Mouse (Mus musculus) spleen, adult 2 months (tissue): ENCODE results near the gene Klhdc9. TPM values are rescaled to one million over a fixed set of nuclear protein-coding genes. Genes with fewer than 3 reads are reported as not detected.

Experiments used
- DNase-seq, 2 experiments: peaks; one replicate each; pipeline versions ENCODE4 v3.0.0 to v3.0.0-alpha.2; 2012 to 2021; ENCODE audit warnings: low spot score in 2 of 2, low read depth in 1 of 2
- H3K27ac ChIP-seq: fragments of 200-500 bp; 2 replicates; pipeline ENCODE4 v1.5.1; 2012; ENCODE audit warnings: low read length, inconsistent platforms; ENCODE audit not compliant: insufficient read depth
- H3K27me3 ChIP-seq: fragments of 200-500 bp; 2 replicates; pipeline ENCODE4 v1.6.1; 2012; ENCODE audit warnings: mild to moderate bottlenecking, moderate library complexity, low read length, inconsistent platforms; ENCODE audit not compliant: control insufficient read depth, insufficient read depth
- H3K36me3 ChIP-seq: fragments of 200-500 bp; 2 replicates; pipeline ENCODE4 v1.6.1; 2012; ENCODE audit warnings: mild to moderate bottlenecking, low read length, inconsistent platforms; ENCODE audit not compliant: control insufficient read depth, insufficient read depth
- H3K4me1 ChIP-seq: fragments of 200-500 bp; 2 replicates; pipeline ENCODE4 v1.6.1; 2011; ENCODE audit warnings: inconsistent platforms; ENCODE audit not compliant: control insufficient read depth, insufficient read depth, insufficient read length
- H3K4me3 ChIP-seq: fragments of 200-500 bp; 2 replicates; pipeline ENCODE4 v1.5.1; 2011; ENCODE audit warnings: mild to moderate bottlenecking, inconsistent platforms; ENCODE audit not compliant: insufficient read depth, insufficient read length; ENCODE audit errors: extremely low read depth
- CTCF ChIP-seq: fragments of 200-500 bp; IDR thresholded peaks from 2 replicates; pipeline ENCODE4 v1.5.1; 2011; ENCODE audit warnings: mild to moderate bottlenecking, inconsistent platforms; ENCODE audit not compliant: insufficient read depth, insufficient read length, insufficient replicate concordance; ENCODE audit errors: extremely low read depth
- POLR2A ChIP-seq: fragments of 200-500 bp; IDR thresholded peaks from 2 replicates; pipeline ENCODE4 v1.6.1; 2011; ENCODE audit warnings: low read depth, low read length, inconsistent platforms
- WGBS: fragments of 180-500 bp; shearing (Covaris S2); methylation state at CpG from one replicate; pipeline ENCODE4 v1.1.7; 2018; 5-methylcytosine and 5-hydroxymethylcytosine counted together
- polyA plus RNA-seq: library from polyadenylated mRNA; depleted of rRNA; stranded (reverse); fragments of >200 nt; gene quantifications from 2 replicates; pipeline ENCODE4 v1.2.3, GENCODE M21; 2012

Gene Klhdc9
- polyA plus RNA-seq, 1 experiment: 0.20 TPM

- 51% methylated on average over 6 of the region's 6 CpGs for WGBS
- TF ChIP-seq CTCF: peak; percentile 41; the same call in 1 of the 2 replicates
- no peak for TF ChIP-seq POLR2A
Measured at GRCm38 (mm10) chr1:171387099-171387498, 26.5 kb upstream of the Klhdc9 start.

GRCm38 (mm10) chr1:171385171-171385570 is 24.6 kb upstream of the Klhdc9 start:
- peaks cover 13% of the 10 kb centered on the region; the same call in 1 of the 2 replicates for H3K4me1 ChIP-seq

More at GRCm38 (mm10) chr1:171387099-171387498, 26.5 kb upstream of the Klhdc9 start:
- peaks cover 17% of the 10 kb centered on the region; the same call in 1 of the 2 replicates for H3K4me1 ChIP-seq
- H3K27ac ChIP-seq: peak overlapping the region; percentile 99; the same call in 1 of the 2 replicates
- H3K4me3 ChIP-seq: no peak overlapping the region
- DNase-seq: peak in 1 of 2 experiments; percentile 49
- no peaks in the 10 kb centered on the region for H3K27me3 ChIP-seq
- 0 out of 2 replicates have a peak, but pooled peaks cover 1% of the 10 kb centered on the region for H3K36me3 ChIP-seq

GRCm38 (mm10) chr1:171384361-171384760 is 23.8 kb upstream of the Klhdc9 start:
- WGBS: 83% methylated on average over 9 of the region's 9 CpGs

More at GRCm38 (mm10) chr1:171385171-171385570, 24.6 kb upstream of the Klhdc9 start:
- Histone ChIP-seq H3K36me3 (no peaks in the 10 kb centered on the region), H3K27me3 (no peaks in the 10 kb centered on the region), H3K27ac (no peak overlapping the region), H3K4me3 (no peak overlapping the region)
- no peak for TF ChIP-seq CTCF
- no peak for TF ChIP-seq POLR2A
- DNase-seq: no peak
- WGBS: 62% methylated on average over 9 of the region's 9 CpGs

GRCm38 (mm10) chr1:171382096-171382620 is 21.6 kb upstream of the Klhdc9 start:
- no peaks in the 10 kb centered on the region for H3K27me3 ChIP-seq
- DNase-seq: no peak
- H3K36me3 ChIP-seq: no peaks in the 10 kb centered on the region
- 0 out of 2 replicates have a peak overlapping the region, but pooled peaks have one; percentile 26 for H3K27ac ChIP-seq
- 67% methylated on average over 11 of the region's 11 CpGs for WGBS
- no peak overlapping the region for H3K4me3 ChIP-seq
- TF ChIP-seq CTCF: no peak
- TF ChIP-seq POLR2A: no peak
- H3K4me1 ChIP-seq: peaks cover 10% of the 10 kb centered on the region; the same call in 1 of the 2 replicates

More at GRCm38 (mm10) chr1:171384361-171384760, 23.8 kb upstream of the Klhdc9 start:
- Histone ChIP-seq H3K36me3 (no peaks in the 10 kb centered on the region), H3K27me3 (no peaks in the 10 kb centered on the region), H3K4me3 (no peak overlapping the region), H3K27ac (no peak overlapping the region), H3K4me1 (peaks cover 14% of the 10 kb centered on the region; the same call in 1 of the 2 replicates)
- TF ChIP-seq CTCF: no peak
- TF ChIP-seq POLR2A: no peak
- no peak for DNase-seq

GRCm38 (mm10) chr1:171379935-171380599 is 19.5 kb upstream of the Klhdc9 start:
- H3K27ac ChIP-seq: no peak overlapping the region
- 18% methylated on average over 31 of the region's 31 CpGs for WGBS
- DNase-seq: peak; percentile 63 to 81

GRCm38 (mm10) chr1:171378298-171378697 is 17.7 kb upstream of the Klhdc9 start:
- no peak for TF ChIP-seq CTCF
- no peak for TF ChIP-seq POLR2A
- Histone ChIP-seq H3K27ac (no peak overlapping the region), H3K4me1 (peaks cover 10% of the 10 kb centered on the region; the same call in 1 of the 2 replicates), H3K4me3 (no peak overlapping the region), H3K27me3 (no peaks in the 10 kb centered on the region), H3K36me3 (no peaks in the 10 kb centered on the region)
- no peak for DNase-seq
- 94% methylated on average over 6 of the region's 6 CpGs for whole genome bisulfite sequencing

More at GRCm38 (mm10) chr1:171379935-171380599, 19.5 kb upstream of the Klhdc9 start:
- no peaks in the 10 kb centered on the region for H3K36me3 ChIP-seq
- H3K4me3 ChIP-seq: peak overlapping the region; percentile 16; the same call in 1 of the 2 replicates
- TF ChIP-seq POLR2A: no peak
- TF ChIP-seq CTCF: peak; percentile 75; the same call in 1 of the 2 replicates
- H3K4me1 ChIP-seq: peaks cover 10% of the 10 kb centered on the region; the same call in 1 of the 2 replicates
- H3K27me3 ChIP-seq: no peaks in the 10 kb centered on the region
